Mouse (Mus musculus) cerebellum, adult 11-12 months (tissue): Measurements from ENCODE around the gene Tmem59.
A peak's percentile ranks its signal among the peaks of the same experiment; 100 is the strongest.

Source experiments
- DNase-seq: peaks from one replicate; pipeline ENCODE4 v3.0.0; 2022

Gene Tmem59

DNA sequence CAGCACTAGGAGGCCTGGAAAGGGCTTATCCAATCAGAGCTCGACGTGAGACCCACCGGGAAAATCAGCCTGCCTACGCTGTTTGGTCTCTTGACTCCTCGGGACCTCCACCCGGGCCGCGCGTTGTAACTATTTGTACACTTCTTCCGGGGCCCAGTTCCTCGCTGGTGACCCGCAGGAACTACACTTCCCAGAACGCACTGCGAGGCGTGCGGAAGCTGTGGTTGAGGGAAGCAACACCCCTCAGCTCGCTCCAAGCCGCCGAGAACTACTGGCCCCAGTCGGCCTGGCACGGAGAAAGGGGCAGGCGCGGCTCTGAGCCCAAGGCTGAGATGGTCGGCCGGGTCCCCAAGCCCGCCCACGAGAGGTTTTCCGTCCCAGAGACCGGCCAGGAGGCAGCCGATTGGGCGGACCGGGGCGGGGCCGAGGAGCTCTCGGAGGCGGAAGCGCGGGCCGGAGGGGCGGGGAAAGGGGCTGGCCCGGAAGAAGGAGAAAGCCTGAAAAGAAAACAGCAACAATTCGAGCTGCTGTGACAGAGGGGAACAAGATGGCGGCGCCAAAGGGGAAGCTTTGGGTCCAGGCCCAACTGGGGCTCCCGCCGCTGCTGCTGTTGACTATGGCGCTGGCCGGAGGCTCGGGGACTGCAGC, at the start of gene Tmem59:
Gene Tmem59 (plus strand): TSS at position 218 of the 648 bp plus-strand sequence.
- DNase-seq: peak; percentile 98

DNA sequence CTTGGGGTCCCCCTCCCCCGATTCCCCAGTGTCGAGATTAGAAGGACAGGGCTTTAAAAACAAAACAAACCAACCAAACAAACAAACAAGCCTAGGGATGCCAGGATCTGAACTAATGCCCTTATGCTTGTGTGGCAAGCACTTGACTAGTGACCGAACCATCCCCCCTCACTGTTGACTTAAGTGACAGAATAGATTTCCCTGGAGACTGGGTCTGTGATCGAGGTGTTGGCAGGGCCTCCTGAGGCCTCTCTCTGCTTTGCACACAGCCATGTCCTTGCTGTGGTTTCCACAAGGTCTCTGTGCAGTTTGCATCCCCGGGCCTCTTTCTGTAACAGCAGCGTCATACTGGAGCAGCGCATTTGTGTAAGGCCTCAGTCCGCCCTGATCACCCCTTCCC, 48.8 kb upstream of the Tmem59 start:
- DNase-seq: no peak

- DNase-seq: no peak
Observed at GRCm38 (mm10) chr4:107130534-107130933, 47.7 kb upstream of the Tmem59 start.

GRCm38 (mm10) chr4:107134891-107135290, 43.3 kb upstream of the Tmem59 start:
- DNase-seq: no peak

- no peak for DNase-seq
Observed at GRCm38 (mm10) chr4:107135663-107136062, 42.5 kb upstream of the Tmem59 start.

- DNase-seq: no peak
Observed at GRCm38 (mm10) chr4:107136531-107136930, 41.7 kb upstream of the Tmem59 start.

- DNase-seq: no peak
Observed at GRCm38 (mm10) chr4:107138948-107139835, 39.0 kb upstream of the Tmem59 start.

DNA sequence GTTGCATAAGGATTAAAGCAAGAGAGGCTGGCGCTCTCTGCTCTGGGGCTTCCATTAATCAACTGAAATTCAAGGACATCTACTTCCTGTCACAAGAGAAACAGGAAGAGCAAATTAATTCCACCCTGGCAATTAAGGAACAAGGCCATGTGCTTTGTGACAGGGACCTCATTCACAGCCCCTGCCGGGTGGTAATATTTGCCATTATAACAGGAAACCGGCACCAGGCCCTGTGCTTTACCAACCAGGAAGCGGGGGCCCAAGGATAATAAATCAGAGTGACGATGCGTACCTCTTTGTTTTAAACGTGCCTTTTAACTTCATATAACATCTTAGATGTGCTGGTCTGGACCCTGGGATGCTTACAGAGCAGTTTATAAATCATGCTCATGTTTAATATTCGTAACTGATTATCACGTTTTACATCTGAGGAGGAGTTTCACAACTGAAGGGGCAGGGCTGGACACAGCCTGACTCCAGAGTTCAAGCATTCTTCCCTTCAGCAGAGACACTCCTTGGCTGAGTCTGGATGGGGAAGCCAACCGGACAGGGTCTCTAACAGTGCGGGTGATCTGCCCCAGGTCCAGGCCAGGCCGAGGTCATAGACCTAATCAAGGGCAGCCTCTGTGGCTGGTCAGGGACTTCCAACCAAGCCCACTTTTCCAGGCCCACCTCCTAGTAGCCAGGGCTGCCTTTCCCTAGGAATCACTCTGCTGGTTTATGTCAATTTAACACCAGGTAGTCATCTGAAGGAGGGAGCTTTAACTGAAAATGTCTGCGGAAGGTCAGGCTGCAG, 38.2 kb upstream of the Tmem59 start:
- no peak for DNase-seq

DNA sequence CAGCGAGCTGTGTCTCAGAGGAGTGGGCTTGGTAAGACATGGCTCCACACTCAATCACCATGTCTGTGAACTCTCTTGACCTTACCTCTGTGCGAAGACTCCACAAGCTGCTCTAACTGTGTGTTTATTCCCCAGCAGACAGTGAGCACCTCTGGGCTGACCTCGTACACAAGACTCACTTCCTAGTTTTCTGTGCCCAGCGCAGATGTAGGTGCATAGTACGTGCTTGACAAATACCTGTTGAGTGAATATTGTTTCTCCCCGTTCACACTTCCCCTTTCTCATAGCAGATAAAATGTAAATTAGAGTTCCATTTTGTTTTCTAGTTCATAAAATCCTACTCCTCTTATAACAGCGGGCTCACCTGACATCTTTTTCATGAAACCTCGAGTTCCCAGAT, 34.7 kb upstream of the Tmem59 start:
- DNase-seq: no peak

GRCm38 (mm10) chr4:107150991-107151390, 27.2 kb upstream of the Tmem59 start:
- no peak for DNase-seq

- no peak for DNase-seq
Observed at GRCm38 (mm10) chr4:107152571-107152970, 25.6 kb upstream of the Tmem59 start.

DNA sequence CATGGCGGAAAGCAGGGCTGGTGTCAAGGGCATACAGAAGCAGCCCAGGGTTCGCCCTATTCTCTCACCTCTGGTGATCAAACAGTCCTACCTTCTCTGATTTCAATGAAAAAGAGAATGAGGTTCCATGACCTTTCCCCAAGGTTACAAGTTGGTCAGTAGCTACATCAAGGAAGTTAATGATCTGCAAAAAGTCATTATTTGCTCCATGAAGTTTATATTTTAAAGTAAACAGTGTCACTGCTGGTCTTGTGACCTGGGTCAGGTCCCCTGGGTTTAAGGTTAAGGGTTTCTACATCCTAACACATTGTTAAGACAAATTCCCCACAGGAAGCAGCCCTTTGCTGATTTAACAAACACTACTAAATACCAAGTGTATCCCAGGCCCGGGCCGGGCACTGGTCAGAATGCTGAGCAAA, 21.2 kb upstream of the Tmem59 start:
- DNase-seq: no peak

DNA sequence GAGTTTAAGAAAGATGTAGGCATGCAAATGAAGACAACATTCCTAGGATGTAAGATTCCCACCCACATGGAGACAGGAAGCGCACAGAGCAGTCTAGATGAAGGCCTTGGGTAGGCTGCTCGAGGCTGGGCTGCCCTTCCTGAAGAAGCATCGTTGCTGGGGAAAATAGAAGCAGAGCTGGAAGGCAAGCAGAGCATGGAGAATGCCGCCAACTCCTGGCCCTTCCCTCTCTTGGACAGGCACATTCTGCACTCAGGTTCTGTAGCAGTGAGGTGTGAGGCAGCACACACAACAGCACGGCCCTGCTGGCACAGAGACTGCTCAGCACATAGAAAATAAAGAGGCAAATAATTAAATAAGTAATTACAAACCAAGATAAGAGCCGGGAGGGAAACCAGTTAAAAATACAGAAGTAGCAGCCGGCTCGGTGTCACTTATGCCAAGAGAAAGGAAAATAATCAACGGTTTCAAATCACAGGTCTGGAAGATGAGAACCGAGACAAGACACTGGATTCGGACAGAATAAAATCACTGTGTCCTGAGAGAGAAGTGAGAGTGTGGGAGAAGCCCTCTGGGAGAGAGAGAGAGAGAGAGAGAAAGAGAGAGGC, 18.9 kb upstream of the Tmem59 start:
- DNase-seq: no peak

GRCm38 (mm10) chr4:107160181-107160580, 18.0 kb upstream of the Tmem59 start:
- DNase-seq: no peak

DNA sequence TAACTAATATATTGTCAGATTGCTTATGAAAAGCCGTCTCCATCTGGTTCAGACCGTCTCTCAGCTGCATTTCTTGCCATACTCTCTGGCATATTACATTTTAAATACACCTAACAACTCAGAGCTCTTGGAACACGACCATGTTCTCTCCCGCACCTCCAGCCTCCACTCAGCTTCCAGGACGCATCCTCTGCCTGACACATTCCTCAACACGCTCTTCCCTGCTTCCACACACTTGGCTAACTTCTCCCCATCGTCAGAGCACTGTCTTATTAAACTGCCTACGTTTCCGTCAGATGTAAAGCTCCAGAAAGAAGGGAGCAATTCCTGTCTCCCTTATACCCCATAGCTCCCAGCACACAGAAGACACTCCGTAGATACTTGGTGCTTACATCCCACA, 14.9 kb upstream of the Tmem59 start:
- DNase-seq: no peak

DNA sequence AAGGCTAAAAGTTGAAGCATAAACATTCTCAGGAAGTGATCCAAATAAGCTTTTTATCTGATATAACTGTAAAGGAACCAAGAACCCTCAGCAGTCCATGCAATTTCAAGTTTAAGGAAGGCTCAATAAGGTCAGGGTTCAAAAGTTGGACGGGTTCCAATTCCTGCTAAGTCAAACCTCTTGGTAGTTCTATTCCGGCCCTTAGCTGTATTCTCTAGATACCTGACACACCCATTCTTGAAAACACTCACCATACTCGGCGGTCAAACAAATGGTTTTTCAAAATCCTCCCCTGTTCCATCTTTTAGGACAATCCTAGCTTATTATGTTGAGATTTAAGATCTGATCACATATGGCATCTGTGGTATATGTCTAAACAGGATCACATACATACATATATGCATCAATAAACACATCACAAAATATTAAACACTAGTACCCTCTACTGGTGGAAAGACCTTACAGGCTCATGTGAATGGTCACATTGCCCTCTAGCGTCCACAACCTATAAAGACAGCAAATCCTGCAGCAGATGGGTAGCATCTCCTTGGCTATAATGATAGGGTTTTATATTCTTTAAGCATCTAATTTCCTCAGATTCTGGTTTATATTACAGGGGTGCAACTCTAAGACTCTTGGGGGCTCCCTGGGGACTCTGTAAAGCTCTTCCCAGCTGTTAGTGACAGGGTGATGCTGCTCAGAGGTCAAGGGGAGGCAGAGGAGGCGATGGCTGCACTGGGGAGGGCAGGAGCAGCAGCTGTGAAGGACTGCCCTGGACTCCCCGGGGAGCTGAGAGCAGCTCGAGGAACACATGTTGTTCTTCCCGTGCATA, 14.2 kb upstream of the Tmem59 start:
- peak; percentile 70 for DNase-seq

DNA sequence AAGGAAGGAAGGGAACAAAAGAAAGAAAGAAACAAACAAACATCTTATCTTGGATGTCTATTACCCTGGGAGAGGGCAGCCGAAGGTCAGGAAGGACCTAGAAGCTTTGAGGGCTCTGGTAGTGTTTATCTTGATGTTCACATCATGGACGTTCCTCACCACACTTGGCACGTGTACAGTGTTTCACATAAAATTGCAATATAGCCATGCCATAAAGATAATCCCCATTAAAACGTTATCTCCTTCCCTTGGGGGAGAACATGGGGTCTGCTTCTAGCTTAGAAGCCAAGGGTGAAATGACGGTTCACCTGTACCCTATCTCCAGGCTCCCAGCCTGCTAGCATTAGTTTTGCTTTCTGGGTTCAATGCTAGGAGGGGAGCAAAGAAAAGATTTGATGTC, 11.5 kb upstream of the Tmem59 start:
- no peak for DNase-seq

DNA sequence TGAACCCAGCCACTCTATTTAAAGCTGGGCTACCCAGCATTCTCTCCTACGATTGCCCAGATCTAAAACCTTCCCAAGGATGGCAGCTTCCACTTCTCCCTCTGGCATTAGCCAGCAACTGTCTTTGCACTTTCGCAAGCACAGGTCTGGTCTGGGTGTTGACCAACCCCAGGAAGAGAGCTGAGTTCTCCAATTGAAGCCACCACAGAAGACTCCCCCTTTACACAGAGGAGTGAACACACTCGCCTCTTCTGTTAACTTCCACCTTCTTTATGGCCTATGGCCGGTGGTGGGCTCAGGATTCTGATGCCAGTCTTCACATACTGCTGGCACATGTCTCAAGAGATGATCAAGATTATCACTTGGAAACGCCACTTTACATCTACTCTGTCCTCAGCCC, 10.4 kb upstream of the Tmem59 start:
- DNase-seq: no peak

DNA sequence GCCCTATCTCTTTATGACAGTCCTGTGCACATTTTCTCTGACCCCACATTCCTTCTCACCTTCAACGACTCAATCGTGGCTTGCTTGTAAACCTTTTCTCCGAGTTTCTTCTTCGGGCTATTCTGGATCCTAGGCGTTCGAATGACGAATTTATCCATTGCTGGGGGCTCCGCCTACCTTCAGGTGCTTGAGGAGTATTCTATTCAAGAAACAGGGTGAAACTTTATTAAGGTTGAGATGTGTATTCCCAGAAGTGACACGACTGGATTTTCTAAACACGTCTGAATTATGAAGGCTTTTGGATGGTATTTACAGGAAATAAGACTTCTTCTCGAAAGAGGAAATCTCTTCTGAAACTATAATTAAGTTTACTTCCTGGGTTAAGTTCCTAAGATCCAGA, 693 bp upstream of the Tmem59 start:
- peak; percentile 18 for DNase-seq

- DNase-seq: peak; percentile 62
Observed at GRCm38 (mm10) chr4:107178830-107179490, 761 bp downstream of the Tmem59 start, which contains the start of gene Tceanc2. Gene Tceanc2, minus strand, starts transcription at chr4:107179116.

GRCm38 (mm10) chr4:107179561-107179960, 1.4 kb downstream of the Tmem59 start:
- peak; percentile 12 for DNase-seq
